Mouse (Mus musculus) heart, embryonic 12.5 days (tissue): Measurements from ENCODE around the gene Myrip. TPM values are rescaled to one million over a fixed set of nuclear protein-coding genes. Genes with fewer than 3 reads are reported as not detected.

Experiments
- ATAC-seq: fragments of 200-750 bp; cut with Nextera tagmentation; 2 replicates; pipeline ENCODE4 v1.8.0; 2017; ENCODE audit warnings: moderate TSS enrichment, moderate library complexity; ENCODE audit not compliant: insufficient number of reproducible peaks, low FRiP score
- H3K27ac ChIP-seq: fragments of 300-500 bp; sonication (generic); 2 replicates; pipeline ENCODE4 v1.5.1; 2016; ENCODE audit warnings: mild to moderate bottlenecking, moderate library complexity; ENCODE audit not compliant: poor library complexity, severe bottlenecking
- H3K27me3 ChIP-seq: fragments of 300-500 bp; sonication (generic); replicated peaks from 2 replicates; pipeline ENCODE4 v1.6.1; 2016; ENCODE audit warnings: mild to moderate bottlenecking, moderate library complexity
- H3K36me3 ChIP-seq: fragments of 300-500 bp; sonication (generic); 2 replicates; pipeline ENCODE4 v1.6.1; 2016; ENCODE audit warnings: mild to moderate bottlenecking, moderate library complexity
- H3K4me1 ChIP-seq: fragments of 300-500 bp; sonication (generic); replicated peaks from 2 replicates; pipeline ENCODE4 v1.6.1; 2016; ENCODE audit warnings: mild to moderate bottlenecking
- H3K4me2 ChIP-seq: fragments of 300-500 bp; sonication (generic); 2 replicates; pipeline ENCODE4 v1.6.1; 2016; ENCODE audit warnings: mild to moderate bottlenecking, moderate library complexity
- H3K4me3 ChIP-seq: fragments of 300-500 bp; sonication (generic); 2 replicates; pipeline ENCODE4 v1.5.1; 2016; ENCODE audit warnings: mild to moderate bottlenecking
- H3K9ac ChIP-seq: fragments of 300-500 bp; sonication (generic); 2 replicates; pipeline ENCODE4 v1.6.1; 2016; ENCODE audit warnings: mild to moderate bottlenecking, moderate library complexity
- H3K9me3 ChIP-seq: fragments of 300-500 bp; sonication (generic); replicated peaks from 2 replicates; pipeline ENCODE4 v1.6.1; 2016; ENCODE audit warnings: mild to moderate bottlenecking, moderate library complexity
- WGBS: fragments of 180-500 bp; shearing (Covaris S2); methylation state at CpG from one replicate; pipeline ENCODE4 v1.1.7; 2016; 5-methylcytosine and 5-hydroxymethylcytosine counted together
- polyA plus RNA-seq: library from polyadenylated mRNA; unstranded; fragments of >200 nt; fragmentation: Nextera tagmentation; extraction: Ambion mirVana; gene quantifications from 2 replicates; pipeline ENCODE4 v1.2.1, GENCODE M21; 2016

The Myrip gene
- polyA plus RNA-seq, 1 experiment from 2014 or later = 1.1 TPM

DNA sequence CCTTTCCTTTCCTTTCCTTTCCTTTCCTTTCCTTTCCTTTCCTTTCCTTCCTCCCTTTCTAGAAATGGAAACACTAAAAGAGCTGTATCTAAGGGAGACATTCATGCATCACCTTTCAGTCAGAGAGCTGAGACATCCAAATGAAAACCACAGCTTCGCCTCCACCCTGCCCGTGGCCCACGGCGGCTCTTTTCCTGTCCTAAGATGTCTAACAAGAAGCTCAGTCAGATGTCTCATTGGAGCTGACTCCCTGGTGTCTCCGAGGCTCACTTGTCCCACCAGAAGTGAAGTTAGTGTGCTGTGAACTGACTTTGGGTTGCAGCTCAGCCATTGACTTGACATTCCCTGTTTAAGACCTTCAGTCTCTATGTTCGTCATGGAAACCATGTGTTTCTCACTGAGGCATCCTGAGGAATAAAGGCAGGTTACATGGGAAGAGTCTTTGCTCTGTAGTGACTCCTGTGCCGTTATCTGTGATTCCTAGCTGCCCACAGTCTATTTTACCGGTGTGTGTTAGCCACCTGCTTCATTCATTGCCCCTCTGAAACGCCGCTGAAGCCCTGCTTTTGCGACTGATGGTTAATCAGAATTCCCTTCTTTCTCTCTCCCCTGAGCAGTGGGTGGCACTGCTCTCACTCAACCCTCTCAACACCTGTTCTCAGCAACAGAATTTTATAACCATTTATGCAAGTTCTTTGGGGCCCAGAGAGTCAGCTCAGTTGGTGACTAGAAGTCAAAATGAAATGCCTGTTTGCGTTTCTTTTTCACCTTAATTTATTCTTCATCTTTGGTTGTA, 53.4 kb downstream of the Myrip start:
- no peak for ATAC-seq
- WGBS = 80% methylated on average over 12 of the region's 12 CpGs

DNA sequence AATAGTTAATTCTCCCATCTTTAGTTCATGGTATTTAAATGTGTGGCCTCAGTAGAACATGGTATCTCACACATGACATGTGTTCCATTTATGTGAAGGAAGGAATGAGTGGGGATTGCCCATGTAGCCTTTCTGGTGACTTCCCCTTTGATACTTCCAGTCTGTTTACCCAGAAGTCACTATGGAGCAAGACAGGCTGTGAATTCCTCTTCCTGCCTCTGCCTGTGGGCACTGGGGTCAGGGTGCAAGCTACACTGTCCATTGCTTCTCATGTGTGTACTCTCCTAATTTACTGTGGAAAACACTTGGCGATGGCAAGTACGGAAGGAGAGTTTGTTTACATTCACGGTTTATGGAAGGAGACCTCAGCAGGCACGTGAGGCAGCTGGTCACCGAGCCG, 55.2 kb downstream of the Myrip start:
- Histone ChIP-seq H3K4me3 (no peak overlapping the region), H3K27me3 (no peaks in the 10 kb centered on the region), H3K36me3 (no peaks in the 10 kb centered on the region), H3K27ac (no peak overlapping the region), H3K9ac (no peak overlapping the region), H3K9me3 (peaks cover 10% of the 10 kb centered on the region; the same call in 1 of the 2 replicates), H3K4me2 (no peak overlapping the region), H3K4me1 (peaks cover 14% of the 10 kb centered on the region; the same call in 1 of the 2 replicates)
- no peak for ATAC-seq
- 83% methylated on average over 6 of the region's 6 CpGs for WGBS

More for the DNA sequence above, 53.4 kb downstream of the Myrip start:
- no peak overlapping the region for H3K4me2 ChIP-seq
- peaks cover 5% of the 10 kb centered on the region; the same call in 1 of the 2 replicates for H3K4me1 ChIP-seq
- H3K9me3 ChIP-seq = peaks cover 10% of the 10 kb centered on the region; the same call in 1 of the 2 replicates
- no peaks in the 10 kb centered on the region for H3K27me3 ChIP-seq
- H3K9ac ChIP-seq = no peak overlapping the region
- H3K4me3 ChIP-seq = no peak overlapping the region
- H3K27ac ChIP-seq = no peak overlapping the region
- H3K36me3 ChIP-seq = no peaks in the 10 kb centered on the region

DNA sequence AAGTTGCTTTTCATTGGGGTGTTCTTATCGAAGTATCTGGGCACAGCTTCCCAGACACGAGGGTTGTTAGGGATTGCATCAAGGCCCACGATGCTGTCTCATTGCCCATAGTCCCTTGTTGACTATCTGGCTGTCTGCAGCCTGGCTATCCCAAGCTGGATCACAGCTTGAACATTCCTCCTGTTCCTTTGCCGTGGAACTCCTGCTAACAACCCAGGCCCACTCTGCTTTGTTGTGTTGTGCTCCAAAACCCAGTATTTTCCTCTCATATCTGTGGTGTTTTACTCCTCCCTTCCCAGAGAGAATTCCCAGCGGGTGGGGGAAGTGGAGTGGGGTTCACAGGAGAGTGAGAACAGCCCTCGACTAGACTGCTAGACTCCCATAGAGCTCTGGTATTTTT, 56.7 kb downstream of the Myrip start:
- Histone ChIP-seq H3K4me3 (no peak overlapping the region), H3K27ac (no peak overlapping the region), H3K4me1 (peaks cover 15% of the 10 kb centered on the region; the same call in 1 of the 2 replicates), H3K9ac (no peak overlapping the region), H3K9me3 (peaks cover 10% of the 10 kb centered on the region; the same call in 1 of the 2 replicates), H3K4me2 (no peak overlapping the region), H3K27me3 (no peaks in the 10 kb centered on the region), H3K36me3 (no peaks in the 10 kb centered on the region)
- ATAC-seq = no peak
- 73% methylated on average over 6 of the region's 6 CpGs for WGBS

DNA sequence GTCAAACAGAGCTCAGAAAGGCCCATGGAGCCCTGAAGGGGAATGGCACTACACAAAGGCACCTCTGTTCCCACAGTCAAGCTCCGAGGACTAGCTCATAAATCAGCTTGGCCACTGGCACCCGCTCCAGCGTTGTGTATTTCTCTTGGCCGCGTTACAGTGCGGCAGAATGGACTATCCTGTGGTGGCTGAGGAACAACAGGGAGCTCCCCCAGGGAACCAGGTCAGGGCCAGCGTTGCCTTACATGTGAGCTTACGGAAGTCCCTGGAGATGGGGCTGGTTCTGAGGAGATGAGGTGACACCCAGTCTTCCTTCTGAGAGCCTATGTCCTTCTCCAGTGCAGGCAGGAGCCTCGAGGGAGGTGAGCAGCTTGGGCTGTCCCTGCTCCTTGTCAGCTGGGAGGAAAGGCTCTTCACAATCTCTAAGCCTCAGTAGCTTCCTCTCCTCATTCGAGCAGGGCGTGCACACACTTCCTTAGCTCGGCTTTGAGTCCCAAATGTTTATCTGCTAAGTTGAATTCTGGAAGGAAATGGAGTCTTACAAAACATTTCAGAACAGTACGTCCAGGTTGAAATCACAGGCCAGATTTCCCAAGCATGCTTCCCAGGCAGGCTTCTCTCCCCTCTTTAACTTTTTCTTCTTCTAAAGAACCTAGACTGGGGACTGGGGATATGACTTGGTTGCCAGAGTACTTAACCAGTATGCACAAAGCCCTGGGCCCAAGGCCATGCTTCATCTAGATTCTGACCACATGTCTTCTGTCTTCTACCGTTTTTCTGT, 59.3 kb downstream of the Myrip start:
- Histone ChIP-seq H3K9ac (no peak overlapping the region), H3K4me2 (peak overlapping the region; percentile 26; the same call in 1 of the 2 replicates), H3K36me3 (no peaks in the 10 kb centered on the region), H3K27ac (peak overlapping the region; percentile 84), H3K27me3 (no peaks in the 10 kb centered on the region), H3K9me3 (peaks cover 5% of the 10 kb centered on the region; the same call in 1 of the 2 replicates), H3K4me1 (peaks cover 28% of the 10 kb centered on the region), H3K4me3 (no peak overlapping the region)
- ATAC-seq = peak; percentile 77
- 45% methylated on average over 14 of the region's 14 CpGs for WGBS

DNA sequence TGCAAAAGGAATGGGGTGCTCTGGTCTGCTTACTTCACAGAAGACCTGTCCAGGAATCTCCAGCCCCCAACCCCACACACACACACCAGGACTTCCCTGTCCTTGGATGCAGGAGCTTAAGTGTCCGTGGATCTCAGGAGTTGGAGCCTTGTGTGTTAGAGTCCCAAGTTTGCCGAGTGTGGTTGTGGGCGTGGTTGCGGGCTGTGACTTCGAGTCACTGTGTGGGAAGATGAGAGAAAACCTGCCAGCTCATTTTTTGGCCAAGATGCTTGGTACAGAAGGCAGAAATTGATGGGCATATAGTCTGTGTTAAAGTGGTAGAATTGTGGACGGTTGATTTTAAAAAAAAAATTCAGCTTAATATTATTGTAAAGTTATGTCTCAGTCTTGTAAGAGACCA, 60.3 kb downstream of the Myrip start:
- 82% methylated on average over 6 of the region's 6 CpGs for WGBS
- Histone ChIP-seq H3K9me3 (peaks cover 4% of the 10 kb centered on the region; the same call in 1 of the 2 replicates), H3K27ac (peak overlapping the region; percentile 84), H3K36me3 (no peaks in the 10 kb centered on the region), H3K9ac (no peak overlapping the region), H3K4me2 (no peak overlapping the region), H3K4me1 (peaks cover 28% of the 10 kb centered on the region), H3K27me3 (no peaks in the 10 kb centered on the region), H3K4me3 (no peak overlapping the region)
- no peak for ATAC-seq

DNA sequence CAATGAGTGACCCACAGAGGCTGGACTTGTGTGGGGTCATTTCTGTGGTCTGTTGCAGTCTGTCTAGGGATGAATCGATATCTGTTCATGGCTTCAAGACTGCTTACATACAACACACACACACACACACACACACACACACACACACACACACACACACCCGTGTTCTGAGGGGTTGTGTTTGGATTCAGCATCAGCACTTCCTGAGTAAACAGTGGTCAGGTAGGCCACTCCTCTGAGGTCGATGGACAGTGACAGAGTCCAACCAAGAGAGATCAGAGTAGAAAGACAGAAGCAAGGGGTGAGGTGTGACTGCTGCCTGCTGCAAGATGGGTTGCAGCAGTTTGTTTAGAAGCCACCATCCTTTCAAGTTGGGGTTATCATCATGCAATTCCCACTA, 61.4 kb downstream of the Myrip start:
- H3K27me3 ChIP-seq = no peaks in the 10 kb centered on the region
- H3K4me1 ChIP-seq = peaks cover 28% of the 10 kb centered on the region
- whole genome bisulfite sequencing = 72% methylated on average over 3 of the region's 3 CpGs
- H3K4me3 ChIP-seq = no peak overlapping the region
- no peak overlapping the region for H3K9ac ChIP-seq
- no peaks in the 10 kb centered on the region for H3K36me3 ChIP-seq
- no peaks in the 10 kb centered on the region for H3K9me3 ChIP-seq
- ATAC-seq = no peak
- no peak overlapping the region for H3K4me2 ChIP-seq
- H3K27ac ChIP-seq = no peak overlapping the region

DNA sequence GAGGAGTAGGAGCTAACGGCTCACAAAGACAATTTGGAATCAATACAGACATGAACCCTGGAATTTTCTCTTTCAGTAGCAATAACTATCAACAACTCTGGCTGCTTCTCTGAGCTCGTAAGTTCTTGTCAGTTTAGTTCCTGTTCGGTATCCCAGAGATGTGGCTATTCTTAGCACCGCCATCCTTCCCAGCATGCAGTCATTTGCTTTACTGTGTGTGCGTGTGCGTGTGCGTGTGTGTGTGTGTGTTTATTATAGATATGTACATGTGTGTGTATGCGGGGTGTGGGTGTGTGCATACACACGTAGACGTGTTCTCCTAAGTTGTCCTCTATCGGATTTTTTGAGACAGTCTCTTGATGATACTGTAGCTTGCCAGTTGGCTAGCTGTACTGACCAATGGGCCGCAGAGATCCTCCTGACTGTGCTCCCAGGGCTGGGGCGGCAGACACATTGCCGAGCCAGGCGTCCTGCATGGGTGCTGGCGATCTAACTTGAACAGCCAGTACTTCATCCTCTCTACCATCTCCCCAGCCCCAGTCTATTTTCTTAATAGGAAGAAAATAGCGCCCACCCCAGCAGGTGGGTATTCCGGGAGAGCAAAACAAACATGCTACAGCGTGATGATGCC, 63.5 kb downstream of the Myrip start:
- Histone ChIP-seq H3K27ac (peak overlapping the region; percentile 35; the same call in 1 of the 2 replicates), H3K27me3 (no peaks in the 10 kb centered on the region), H3K36me3 (no peaks in the 10 kb centered on the region), H3K4me2 (peak overlapping the region; percentile 34), H3K4me3 (no peak overlapping the region), H3K9ac (no peak overlapping the region), H3K4me1 (peaks cover 22% of the 10 kb centered on the region), H3K9me3 (no peaks in the 10 kb centered on the region)
- no peak for ATAC-seq
- WGBS = 58% methylated on average over 19 of the region's 19 CpGs

DNA sequence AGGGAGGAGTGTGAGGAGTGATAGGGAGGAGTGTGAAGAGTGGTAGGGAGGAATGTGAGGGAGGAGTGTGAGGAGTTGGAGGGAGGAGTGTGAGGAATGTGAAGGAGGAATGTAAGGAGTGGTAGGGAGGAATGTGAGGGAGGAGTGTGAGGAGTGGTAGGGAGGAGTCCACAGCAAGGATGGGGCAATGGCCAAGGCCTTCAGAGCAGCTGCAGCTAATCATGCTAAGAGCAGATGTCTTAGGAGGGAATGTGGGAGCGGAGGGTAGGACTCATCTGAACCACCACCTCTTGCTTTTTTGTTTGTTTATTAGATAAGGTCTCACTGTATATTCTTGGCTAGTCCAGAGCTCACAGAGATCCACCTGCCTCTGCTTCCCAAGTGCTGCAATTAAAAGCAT, 66.2 kb downstream of the Myrip start:
- Histone ChIP-seq H3K36me3 (no peaks in the 10 kb centered on the region), H3K27ac (no peak overlapping the region), H3K4me1 (peaks cover 12% of the 10 kb centered on the region), H3K4me2 (no peak overlapping the region), H3K9ac (no peak overlapping the region), H3K27me3 (no peaks in the 10 kb centered on the region), H3K4me3 (no peak overlapping the region), H3K9me3 (no peaks in the 10 kb centered on the region)
- 75% methylated on average over 1 of the region's 1 CpGs for WGBS
- no peak for ATAC-seq

DNA sequence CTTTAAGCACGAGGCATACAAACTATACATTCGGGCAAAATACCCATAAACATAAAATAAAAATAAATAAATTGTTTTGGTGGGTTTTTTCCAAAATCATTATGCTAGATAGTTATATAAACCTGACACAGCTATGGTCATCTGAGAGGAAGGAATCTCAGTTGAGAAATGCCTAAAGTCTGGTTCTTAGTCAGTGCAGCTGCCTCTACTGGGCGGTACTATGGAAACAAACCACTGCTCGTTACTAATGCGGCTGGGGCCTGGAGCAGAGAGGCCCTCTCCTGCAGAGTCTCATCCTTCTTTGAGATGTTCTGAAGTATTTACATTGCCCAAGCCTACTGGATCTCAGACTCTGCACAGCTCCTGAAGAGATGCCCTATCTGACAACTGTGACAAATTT, 70.3 kb downstream of the Myrip start:
- ATAC-seq = no peak

DNA sequence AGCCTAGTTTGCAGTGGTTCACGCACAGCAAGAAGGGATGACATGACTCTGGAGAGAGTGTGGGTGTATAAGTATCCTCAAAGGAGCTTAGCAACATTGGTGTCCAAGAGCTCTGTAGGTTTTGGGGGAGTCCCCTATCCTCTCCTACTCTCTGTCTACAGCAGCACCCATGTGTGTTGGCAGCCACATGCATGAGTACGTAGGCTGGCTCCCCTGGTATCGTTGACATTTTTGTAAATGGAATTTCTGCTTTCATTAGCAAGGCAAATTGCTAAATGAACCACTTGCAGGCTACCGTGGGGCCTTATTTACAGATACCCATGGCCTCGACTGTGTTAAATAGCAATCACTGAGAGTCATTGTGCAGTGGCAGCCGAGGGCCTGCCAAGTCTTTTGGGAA, 71.0 kb downstream of the Myrip start:
- Histone ChIP-seq H3K9me3 (peaks cover 4% of the 10 kb centered on the region; the same call in 1 of the 2 replicates), H3K4me2 (no peak overlapping the region), H3K9ac (no peak overlapping the region), H3K27me3 (no peaks in the 10 kb centered on the region), H3K27ac (no peak overlapping the region), H3K36me3 (no peaks in the 10 kb centered on the region), H3K4me3 (no peak overlapping the region), H3K4me1 (no peaks in the 10 kb centered on the region)
- 82% methylated on average over 6 of the region's 6 CpGs for WGBS
- no peak for ATAC-seq

More for the DNA sequence above, 70.3 kb downstream of the Myrip start:
- Histone ChIP-seq H3K27ac (no peak overlapping the region), H3K4me2 (no peak overlapping the region), H3K4me3 (no peak overlapping the region), H3K36me3 (no peaks in the 10 kb centered on the region), H3K9me3 (peaks cover 4% of the 10 kb centered on the region; the same call in 1 of the 2 replicates), H3K27me3 (no peaks in the 10 kb centered on the region), H3K9ac (no peak overlapping the region), H3K4me1 (no peaks in the 10 kb centered on the region)
- WGBS = 77% methylated on average over 5 of the region's 5 CpGs

DNA sequence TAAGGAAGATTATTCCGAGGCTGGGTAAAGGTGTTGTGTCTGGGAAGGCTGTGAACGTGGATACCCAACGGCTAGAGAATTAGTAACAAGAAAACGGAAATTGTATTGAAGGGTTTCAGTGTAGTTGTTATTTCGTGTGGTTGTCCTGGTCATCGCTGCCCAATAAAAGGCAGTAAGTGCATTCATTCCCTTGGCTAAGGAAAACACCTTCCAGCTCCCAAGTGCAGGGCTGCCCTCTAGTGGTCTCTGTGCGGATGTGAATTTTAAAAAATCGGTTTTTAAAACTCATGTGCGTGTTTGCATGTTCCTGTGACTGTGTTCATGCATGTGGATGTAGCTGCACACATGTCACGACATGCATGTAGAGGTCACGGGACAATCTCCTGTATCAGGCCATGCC, 76.4 kb downstream of the Myrip start:
- Histone ChIP-seq H3K4me3 (no peak overlapping the region), H3K4me1 (no peaks in the 10 kb centered on the region), H3K9ac (no peak overlapping the region), H3K27me3 (no peaks in the 10 kb centered on the region), H3K36me3 (no peaks in the 10 kb centered on the region), H3K27ac (no peak overlapping the region), H3K9me3 (peaks cover 4% of the 10 kb centered on the region; the same call in 1 of the 2 replicates), H3K4me2 (no peak overlapping the region)
- ATAC-seq = no peak
- WGBS = 27% methylated on average over 11 of the region's 11 CpGs
